Mouse (Mus musculus): ENCODE measurements at regions not wholly inside any gene's neighbourhood (a gene's known extent, or its start where the extent isn't known, plus 50 kb on each side); places are given as distances from the start of the nearest gene placed in this dataset.
"Not testable (repeated sequence)": the region's sequence is repeated elsewhere in the genome, so short reads cannot be mapped to it uniquely, and the experiment has no call there.

GRCm38 (mm10) chr17:50397324-50397723 is 103.9 kb upstream of the Dazl start:
- no peak for DNase-seq (ENCODE audit: low spot score in 2 of 2)

GRCm38 (mm10) chr17:50407249-50407990 is 101.8 kb upstream of the Plcl2 start:
- peak in 1 of 2 experiments; percentile 52 for DNase-seq (ENCODE audit: low spot score in 2 of 2)

GRCm38 (mm10) chr17:50408581-50408980 is 100.6 kb upstream of the Plcl2 start:
- peak in 1 of 2 experiments; percentile 44 for DNase-seq (ENCODE audit: low spot score in 2 of 2)

- DNase-seq (ENCODE audit: low spot score in 2 of 2): peak in 1 of 2 experiments; percentile 36
Observed at GRCm38 (mm10) chr17:50409271-50409670, 99.9 kb upstream of the Plcl2 start.

- no peak for DNase-seq (ENCODE audit: low spot score in 2 of 2)
Observed at GRCm38 (mm10) chr17:50409895-50410294, 99.3 kb upstream of the Plcl2 start.

GRCm38 (mm10) chr17:50410296-50410695 is 98.9 kb upstream of the Plcl2 start:
- no peak for DNase-seq (ENCODE audit: low spot score in 2 of 2)

- DNase-seq (ENCODE audit: low spot score in 2 of 2): no peak
Observed at GRCm38 (mm10) chr17:50412446-50412845, 96.8 kb upstream of the Plcl2 start.

GRCm38 (mm10) chr17:50413916-50414315 is 95.3 kb upstream of the Plcl2 start:
- no peak for DNase-seq (ENCODE audit: low spot score in 2 of 2)

GRCm38 (mm10) chr17:50415331-50416005 is 93.7 kb upstream of the Plcl2 start:
- DNase-seq (ENCODE audit: low spot score in 2 of 2): no peak

GRCm38 (mm10) chr17:50416119-50416518 is 93.1 kb upstream of the Plcl2 start:
- DNase-seq (ENCODE audit: low spot score in 2 of 2): no peak

- no peak for DNase-seq (ENCODE audit: low spot score in 2 of 2)
Observed at GRCm38 (mm10) chr17:50416538-50417113, 92.6 kb upstream of the Plcl2 start.

- peak in 1 of 2 experiments; percentile 61 for DNase-seq (ENCODE audit: low spot score in 2 of 2)
Observed at GRCm38 (mm10) chr17:50418863-50419383, 90.3 kb upstream of the Plcl2 start.

- not testable (repeated sequence) for DNase-seq (ENCODE audit: low spot score in 2 of 2)
Observed at GRCm38 (mm10) chr17:50419551-50419950, 89.7 kb upstream of the Plcl2 start.

GRCm38 (mm10) chr17:50419966-50420365 is 89.2 kb upstream of the Plcl2 start:
- DNase-seq (ENCODE audit: low spot score in 2 of 2): peak in 1 of 2 experiments; percentile 78

- no peak for DNase-seq (ENCODE audit: low spot score in 2 of 2)
Observed at GRCm38 (mm10) chr17:50420690-50421089, 88.5 kb upstream of the Plcl2 start.

- no peak for DNase-seq (ENCODE audit: low spot score in 2 of 2)
Observed at GRCm38 (mm10) chr17:50421476-50421875, 87.7 kb upstream of the Plcl2 start.

- peak; percentile 79 to 80 for DNase-seq (ENCODE audit: low spot score in 2 of 2)
Observed at GRCm38 (mm10) chr17:50425110-50425509, 84.1 kb upstream of the Plcl2 start.

GRCm38 (mm10) chr17:50425531-50425930 is 83.7 kb upstream of the Plcl2 start:
- DNase-seq (ENCODE audit: low spot score in 2 of 2): no peak

- DNase-seq (ENCODE audit: low spot score in 2 of 2): no peak
Observed at GRCm38 (mm10) chr17:50426146-50426545, 83.1 kb upstream of the Plcl2 start.

GRCm38 (mm10) chr17:50427331-50428003 is 81.7 kb upstream of the Plcl2 start:
- no peak for DNase-seq (ENCODE audit: low spot score in 2 of 2)

- DNase-seq (ENCODE audit: low spot score in 2 of 2): no peak
Observed at GRCm38 (mm10) chr17:50428004-50428560, 81.1 kb upstream of the Plcl2 start.

GRCm38 (mm10) chr17:50432559-50432958 is 76.6 kb upstream of the Plcl2 start:
- DNase-seq (ENCODE audit: low spot score in 2 of 2): no peak
